Mouse (Mus musculus): ENCODE measurements around the gene Rab32. TPM values are rescaled to one million over a fixed set of nuclear protein-coding genes. Genes with fewer than 3 reads are reported as not detected.
"Not testable (repeated sequence)": the region's sequence is repeated elsewhere in the genome, so short reads cannot be mapped to it uniquely, and the experiment has no call there.

Gene Rab32
- 15.8 and 21.0 TPM in 2 replicates for polyA plus RNA-seq (2011; ENCODE audit: insufficient read length, low read depth, missing spikeins)

DNA sequence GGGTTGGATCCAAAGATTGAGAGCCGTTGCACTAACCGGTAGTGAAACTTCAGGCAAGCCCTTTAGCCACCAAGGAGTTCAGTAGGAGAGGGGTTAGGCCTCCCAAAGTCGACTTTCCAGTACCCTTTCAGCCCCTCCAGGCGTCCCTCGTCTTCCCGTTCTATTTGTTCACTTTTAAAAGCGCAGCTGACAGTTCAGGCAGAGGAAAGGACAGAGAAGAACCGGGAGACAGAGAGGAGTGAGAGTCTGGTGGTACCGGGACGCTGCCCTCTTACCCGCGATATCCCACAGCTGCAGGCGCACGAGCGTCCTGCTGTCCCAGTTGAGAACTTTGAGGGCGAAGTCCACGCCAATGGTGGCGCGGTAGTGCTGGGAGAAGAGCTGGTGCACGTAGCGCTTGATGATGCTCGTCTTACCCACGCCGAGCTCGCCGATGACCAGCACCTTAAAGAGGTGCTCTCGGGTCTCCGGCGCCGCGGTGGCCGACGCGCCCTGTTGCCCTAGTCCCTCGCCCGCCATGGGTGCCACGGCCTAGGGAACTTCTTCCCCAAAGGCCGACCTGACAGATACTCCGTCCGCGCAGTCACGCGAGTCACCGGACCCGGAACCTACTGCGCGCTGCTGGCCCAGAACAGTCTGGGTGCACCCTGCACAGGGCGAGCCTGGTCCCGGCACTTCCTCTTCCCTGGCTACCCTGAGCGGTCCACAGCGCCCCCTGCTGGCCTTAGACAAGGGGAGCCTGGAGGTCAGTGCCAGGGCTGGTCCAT lies at the start of gene Rab32:
Gene Rab32, minus strand, starts transcription at position 696 of the 767 bp plus-strand sequence.
- peak; percentile 66 for TF ChIP-seq POLR2A (IDR thresholded peaks at IDR 0.05; ENCODE audit: low read depth, low read length)
- peak; percentile 92 for TF ChIP-seq CTCF (IDR thresholded peaks at IDR 0.05; ENCODE audit: borderline replicate concordance, insufficient read depth, low read length)
- Histone ChIP-seq H3K4me1 (ENCODE audit: control insufficient read depth, insufficient read depth, low read length) (peaks cover 19% of the 10 kb centered on the region), H3K4me3 (ENCODE audit: insufficient read depth, low read length) (peak within 1 kb of the TSS; percentile 89), H3K27ac (ENCODE audit: insufficient read depth, low read length) (peak within 1 kb of the TSS; percentile 82)

DNA sequence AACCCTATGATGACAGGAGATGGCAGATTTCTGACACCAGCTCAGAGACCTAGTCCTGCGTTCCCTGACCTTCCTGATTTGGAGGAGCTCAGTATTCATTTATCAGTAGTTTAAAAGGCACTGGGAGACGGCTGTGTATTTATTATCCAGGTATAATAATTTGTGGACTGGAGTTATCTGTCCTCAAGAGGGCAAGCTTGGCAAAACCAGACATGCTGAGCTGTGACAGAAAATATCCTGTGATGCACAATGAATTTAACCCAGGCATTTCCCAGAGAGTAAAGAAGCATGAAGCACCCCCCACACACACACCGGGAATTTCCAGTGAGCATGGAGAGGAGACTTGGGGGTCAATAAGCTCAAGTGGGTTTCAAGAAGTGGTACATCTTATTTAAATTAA lies 42.7 kb upstream of the Rab32 start:
- H3K4me3 ChIP-seq (ENCODE audit: insufficient read depth, low read length): no peak overlapping the region
- no peaks in the 10 kb centered on the region for H3K4me1 ChIP-seq (ENCODE audit: control insufficient read depth, insufficient read depth, low read length)
- TF ChIP-seq CTCF (IDR thresholded peaks at IDR 0.05; ENCODE audit: borderline replicate concordance, insufficient read depth, low read length): no peak
- TF ChIP-seq POLR2A (IDR thresholded peaks at IDR 0.05; ENCODE audit: low read depth, low read length): no peak
- H3K27ac ChIP-seq (ENCODE audit: insufficient read depth, low read length): no peak overlapping the region

GRCm38 (mm10) chr10:10597495-10597894 lies 39.4 kb upstream of the Rab32 start:
- not testable (repeated sequence) for H3K27ac ChIP-seq (ENCODE audit: insufficient read depth, low read length); H3K4me3 ChIP-seq (ENCODE audit: insufficient read depth, low read length); H3K4me1 ChIP-seq (ENCODE audit: control insufficient read depth, insufficient read depth, low read length)

DNA sequence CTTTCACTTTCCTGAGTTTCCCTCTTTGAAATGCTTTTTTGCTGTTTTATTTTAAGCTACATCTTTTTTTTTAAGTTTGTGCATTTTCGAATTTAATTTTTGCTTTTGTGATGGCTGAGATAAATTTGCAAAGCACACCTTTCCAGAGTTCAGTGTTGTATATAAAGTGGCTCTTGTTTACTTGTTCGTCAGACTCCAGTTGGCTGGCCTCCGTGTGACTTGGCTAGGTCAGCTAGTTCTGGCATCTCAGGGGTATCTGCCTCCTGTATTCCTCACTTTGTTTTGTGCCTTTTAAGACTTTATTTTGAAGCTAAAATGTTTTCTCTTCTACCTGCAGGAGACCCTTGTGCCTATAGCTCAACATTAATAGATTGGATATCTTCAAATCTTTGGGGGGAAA lies 22.7 kb upstream of the Rab32 start:
- Histone ChIP-seq H3K4me1 (ENCODE audit: control insufficient read depth, insufficient read depth, low read length) (no peaks in the 10 kb centered on the region), H3K27ac (ENCODE audit: insufficient read depth, low read length) (no peak overlapping the region), H3K4me3 (ENCODE audit: insufficient read depth, low read length) (no peak overlapping the region)
- TF ChIP-seq POLR2A (IDR thresholded peaks at IDR 0.05; ENCODE audit: low read depth, low read length): no peak
- no peak for TF ChIP-seq CTCF (IDR thresholded peaks at IDR 0.05; ENCODE audit: borderline replicate concordance, insufficient read depth, low read length)

DNA sequence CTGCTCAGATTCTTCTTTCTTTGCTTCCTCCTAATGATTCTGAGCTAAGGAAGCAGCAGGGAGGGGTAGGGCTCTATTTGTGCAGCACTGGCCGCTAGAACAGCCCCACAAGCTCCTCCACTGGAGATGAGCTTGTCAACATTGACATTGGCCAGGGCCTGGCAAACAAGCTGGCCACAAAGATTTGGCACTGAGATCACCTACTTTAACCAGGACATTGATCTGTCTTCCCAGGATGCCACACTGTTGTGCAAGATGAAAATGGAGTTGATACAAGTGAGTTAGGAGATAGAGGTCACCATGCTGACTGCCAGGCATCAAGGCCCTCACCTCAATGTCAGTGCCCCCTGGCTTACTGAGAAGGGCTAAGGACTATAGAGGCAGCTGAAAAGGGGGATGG lies 21.8 kb upstream of the Rab32 start:
- H3K4me3 ChIP-seq (ENCODE audit: insufficient read depth, low read length): no peak overlapping the region
- H3K27ac ChIP-seq (ENCODE audit: insufficient read depth, low read length): no peak overlapping the region
- TF ChIP-seq CTCF (IDR thresholded peaks at IDR 0.05; ENCODE audit: borderline replicate concordance, insufficient read depth, low read length) (no peak), POLR2A (IDR thresholded peaks at IDR 0.05; ENCODE audit: low read depth, low read length) (no peak)

GRCm38 (mm10) chr10:10558337-10558711 lies 259 bp upstream of the Rab32 start:
- Histone ChIP-seq H3K4me1 (ENCODE audit: control insufficient read depth, insufficient read depth, low read length) (peaks cover 19% of the 10 kb centered on the region), H3K4me3 (ENCODE audit: insufficient read depth, low read length) (no peak overlapping the region), H3K27ac (ENCODE audit: insufficient read depth, low read length) (no peak overlapping the region)
- TF ChIP-seq CTCF (IDR thresholded peaks at IDR 0.05; ENCODE audit: borderline replicate concordance, insufficient read depth, low read length): no peak
- TF ChIP-seq POLR2A (IDR thresholded peaks at IDR 0.05; ENCODE audit: low read depth, low read length): no peak

More for the DNA sequence above, 21.8 kb upstream of the Rab32 start:
- no peaks in the 10 kb centered on the region for H3K4me1 ChIP-seq (ENCODE audit: control insufficient read depth, insufficient read depth, low read length)

DNA sequence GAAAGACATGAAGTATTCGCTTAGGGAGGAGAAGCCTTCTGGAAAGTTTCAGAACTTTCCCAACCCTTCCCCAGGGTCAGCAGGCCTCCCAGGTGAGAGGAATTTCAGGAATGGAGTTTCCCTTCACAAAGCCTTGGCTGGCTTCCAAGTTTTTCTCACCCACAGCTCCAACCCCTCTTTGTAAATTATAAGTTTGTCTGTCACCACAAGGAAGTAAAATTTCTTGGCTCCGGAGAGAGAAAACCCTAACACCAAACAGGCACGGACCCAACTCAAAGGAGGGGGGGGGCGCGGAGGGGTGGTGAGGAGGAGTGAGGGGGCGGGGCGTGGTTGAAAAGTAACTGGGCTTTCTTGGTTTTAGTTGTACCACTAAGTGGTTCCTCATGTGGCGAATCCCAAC lies 980 bp downstream of the Rab32 start:
- peak overlapping the region; percentile 89 for H3K4me3 ChIP-seq (ENCODE audit: insufficient read depth, low read length)
- peak overlapping the region; percentile 82 for H3K27ac ChIP-seq (ENCODE audit: insufficient read depth, low read length)
- TF ChIP-seq POLR2A (IDR thresholded peaks at IDR 0.05; ENCODE audit: low read depth, low read length): no peak
- TF ChIP-seq CTCF (IDR thresholded peaks at IDR 0.05; ENCODE audit: borderline replicate concordance, insufficient read depth, low read length): no peak

DNA sequence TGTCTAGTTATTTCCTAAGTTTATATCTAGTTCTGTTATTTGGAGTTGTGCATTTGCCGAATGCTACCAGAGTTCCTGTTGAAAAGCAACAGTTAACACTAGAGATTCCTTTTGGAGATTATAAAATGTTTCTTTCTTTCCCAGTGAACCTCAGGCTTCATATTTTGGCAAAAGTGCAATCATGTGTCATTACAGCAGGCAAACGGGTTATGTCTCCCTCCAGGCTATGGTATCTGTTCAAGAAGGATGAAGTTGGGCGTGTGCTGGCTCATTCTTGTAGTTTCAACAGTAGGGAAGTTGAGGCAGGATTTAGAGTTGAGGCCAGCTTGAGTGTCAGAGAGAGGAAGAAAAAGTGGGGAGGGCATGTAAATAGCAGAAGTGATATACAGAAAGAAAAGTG lies 2.4 kb downstream of the Rab32 start:
- H3K27ac ChIP-seq (ENCODE audit: insufficient read depth, low read length): peak overlapping the region; percentile 82
- TF ChIP-seq CTCF (IDR thresholded peaks at IDR 0.05; ENCODE audit: borderline replicate concordance, insufficient read depth, low read length) (no peak), POLR2A (IDR thresholded peaks at IDR 0.05; ENCODE audit: low read depth, low read length) (no peak)
- H3K4me1 ChIP-seq (ENCODE audit: control insufficient read depth, insufficient read depth, low read length): peaks cover 19% of the 10 kb centered on the region
- H3K4me3 ChIP-seq (ENCODE audit: insufficient read depth, low read length): no peak overlapping the region

More for the DNA sequence above, 980 bp downstream of the Rab32 start:
- H3K4me1 ChIP-seq (ENCODE audit: control insufficient read depth, insufficient read depth, low read length): peaks cover 19% of the 10 kb centered on the region

- H3K4me1 ChIP-seq (ENCODE audit: control insufficient read depth, insufficient read depth, low read length): peaks cover 22% of the 10 kb centered on the region
- TF ChIP-seq POLR2A (IDR thresholded peaks at IDR 0.05; ENCODE audit: low read depth, low read length) (no peak), CTCF (IDR thresholded peaks at IDR 0.05; ENCODE audit: borderline replicate concordance, insufficient read depth, low read length) (no peak)
- H3K4me3 ChIP-seq (ENCODE audit: insufficient read depth, low read length): no peak overlapping the region
- H3K27ac ChIP-seq (ENCODE audit: insufficient read depth, low read length): peak overlapping the region; percentile 82
These were observed 2.8 kb downstream of the Rab32 start for GRCm38 (mm10) chr10:10555221-10555620.

- TF ChIP-seq POLR2A (IDR thresholded peaks at IDR 0.05; ENCODE audit: low read depth, low read length) (no peak), CTCF (IDR thresholded peaks at IDR 0.05; ENCODE audit: borderline replicate concordance, insufficient read depth, low read length) (no peak)
- Histone ChIP-seq H3K4me1 (ENCODE audit: control insufficient read depth, insufficient read depth, low read length) (peaks cover 14% of the 10 kb centered on the region), H3K27ac (ENCODE audit: insufficient read depth, low read length) (no peak overlapping the region; the same call in 1 of the 2 replicates), H3K4me3 (ENCODE audit: insufficient read depth, low read length) (no peak overlapping the region)
These were observed 7.9 kb downstream of the Rab32 start for GRCm38 (mm10) chr10:10550134-10550533.
